Mouse (Mus musculus) embryonic stem cell, embryonic (primary cell): Measurements from ENCODE around the gene Acsf3.

Experiments
- CTCF ChIA-PET, 4 experiments: fragments of 300-600 bp in 2 of 4; fragments of 350-600 bp in 2 of 4; sonication (Branson Sonifier 250); formaldehyde crosslinking; loops; one replicate each; lab custom pipeline; 2022; ENCODE audit warnings: inconsistent platforms in 2 of 4; lab: Charles Lee
- POLR2A ChIA-PET, 4 experiments: fragments of 300-600 bp in 2 of 4; fragments of 350-600 bp in 2 of 4; sonication (Branson Sonifier 250); formaldehyde crosslinking; loops; one replicate each; lab custom pipeline; 2022; ENCODE audit warnings: antibody characterized with exemption in 4 of 4, inconsistent platforms in 1 of 4; lab: Charles Lee

The Acsf3 gene

GRCm38 (mm10) chr8:122824986-122825385 lies 49.7 kb downstream of the Acsf3 start:
- POLR2A ChIA-PET: interaction anchor here in 1 of 4 experiments (0.7 to 1.1 kb wide), 2 partner anchors 9 to 983 kb away, joined by 3 to 4 read pairs; no protein-coding TSS in a partner anchor
- CTCF ChIA-PET: interaction anchor here in 1 of 4 experiments (0.8 kb wide), 1 partner anchor 10 kb away, joined by 3 read pairs; no protein-coding TSS in a partner anchor

GRCm38 (mm10) chr8:122825408-122825807 lies 50.1 kb downstream of the Acsf3 start:
- CTCF ChIA-PET: no interaction called here
- POLR2A ChIA-PET: interaction anchor here in 1 of 4 experiments (1.1 kb wide), 1 partner anchor 9 kb away, joined by 3 read pairs; no protein-coding TSS in a partner anchor

GRCm38 (mm10) chr8:122829396-122829795 lies 54.1 kb downstream of the Acsf3 start:
- POLR2A ChIA-PET: no interaction called here
- CTCF ChIA-PET: no interaction called here

GRCm38 (mm10) chr8:122830349-122831061 lies 55.2 kb downstream of the Acsf3 start:
- CTCF ChIA-PET: interaction anchor here (0.5 to 1.4 kb wide), 20 partner anchors 9 to 629 kb away, joined by 3 to 17 read pairs (median 3); no protein-coding TSS in a partner anchor

GRCm38 (mm10) chr8:122834416-122834815 lies 59.1 kb downstream of the Acsf3 start:
- ChIA-PET CTCF (interaction anchor here (0.6 to 2.3 kb wide), 42 partner anchors 9 to 465 kb away, joined by 3 to 11 read pairs (median 4); partner anchors contain the start of genes Chmp1a (in 2 of the 4), Spata33 (in 2 of the 4), Galns (in 1 of the 4) and Trappc2l (in 1 of the 4)), POLR2A (interaction anchor here in 3 of 4 experiments (0.6 to 1.9 kb wide), 10 partner anchors 9 to 311 kb away, joined by 3 to 9 read pairs (median 3); partner anchors contain the start of genes Acsf3 (in 1 of the 3), Galns (in 1 of the 3) and Trappc2l (in 1 of the 3))

More at GRCm38 (mm10) chr8:122830349-122831061, 55.2 kb downstream of the Acsf3 start:
- POLR2A ChIA-PET: interaction anchor here in 3 of 4 experiments (0.6 to 1.3 kb wide), 4 partner anchors 10 to 218 kb away, joined by 3 read pairs; no protein-coding TSS in a partner anchor

- POLR2A ChIA-PET: interaction anchor here in 3 of 4 experiments (0.6 to 1.9 kb wide), 10 partner anchors 10 to 312 kb away, joined by 3 to 9 read pairs (median 3); partner anchors contain the start of genes Acsf3 (in 1 of the 3), Galns (in 1 of the 3) and Trappc2l (in 1 of the 3)
- CTCF ChIA-PET: interaction anchor here (0.6 to 2.3 kb wide), 45 partner anchors 9 to 1719 kb away, joined by 3 to 11 read pairs (median 3); partner anchors contain the start of genes Chmp1a (in 2 of the 4), Spata33 (in 2 of the 4), Foxc2 (in 1 of the 4) and Galns (in 1 of the 4)
These were observed 59.7 kb downstream of the Acsf3 start for GRCm38 (mm10) chr8:122834971-122835370.

GRCm38 (mm10) chr8:122836199-122836598 lies 60.9 kb downstream of the Acsf3 start:
- ChIA-PET CTCF (interaction anchor here (0.6 to 2.3 kb wide), 9 partner anchors 12 to 454 kb away, joined by 3 to 11 read pairs (median 3); partner anchors contain the start of gene Cdh15 (in 1 of the 4)), POLR2A (interaction anchor here in 2 of 4 experiments (0.6 to 1.9 kb wide), 3 partner anchors 229 to 314 kb away, joined by 3 to 8 read pairs (median 5); no protein-coding TSS in a partner anchor)

GRCm38 (mm10) chr8:122836696-122837095 lies 61.4 kb downstream of the Acsf3 start:
- ChIA-PET POLR2A (interaction anchor here in 3 of 4 experiments (0.6 to 1.7 kb wide), 7 partner anchors 13 to 314 kb away, joined by 3 to 5 read pairs (median 4); no protein-coding TSS in a partner anchor), CTCF (interaction anchor here in 1 of 4 experiments (0.7 to 2.0 kb wide), 6 partner anchors 11 to 1689 kb away, joined by 3 to 6 read pairs (median 3); partner anchors contain the start of gene Cdh15)

GRCm38 (mm10) chr8:122844161-122844560 lies 68.9 kb downstream of the Acsf3 start:
- ChIA-PET CTCF (interaction anchor here in 3 of 4 experiments (0.6 to 1.3 kb wide), 5 partner anchors 9 to 184 kb away, joined by 3 to 7 read pairs (median 3); no protein-coding TSS in a partner anchor), POLR2A (interaction anchor here in 1 of 4 experiments (1.1 to 1.5 kb wide), 2 partner anchors 13 to 281 kb away, joined by 3 read pairs; no protein-coding TSS in a partner anchor)

- ChIA-PET POLR2A (interaction anchor here in 1 of 4 experiments (1.1 kb wide), 1 partner anchor 199 kb away, joined by 3 read pairs; no protein-coding TSS in a partner anchor), CTCF (interaction anchor here in 2 of 4 experiments (0.6 to 1.2 kb wide), 2 partner anchors 11 to 265 kb away, joined by 3 to 9 read pairs; no protein-coding TSS in a partner anchor)
These were observed 70.4 kb downstream of the Acsf3 start for GRCm38 (mm10) chr8:122845662-122846061.

GRCm38 (mm10) chr8:122847829-122848561 lies 72.7 kb downstream of the Acsf3 start, which contains the start of gene Cdh15:
Gene Cdh15 (plus strand): TSS chr8:122847966.
- CTCF ChIA-PET: interaction anchor here in 1 of 4 experiments (1.0 to 1.2 kb wide), 2 partner anchors 11 to 13 kb away, joined by 3 read pairs; no protein-coding TSS in a partner anchor
- POLR2A ChIA-PET: interaction anchor here in 1 of 4 experiments (1.1 kb wide), 1 partner anchor 24 kb away, joined by 3 read pairs; no protein-coding TSS in a partner anchor

- ChIA-PET CTCF (interaction anchor here in 3 of 4 experiments (0.6 to 1.0 kb wide), 3 partner anchors 14 to 441 kb away, joined by 3 to 6 read pairs (median 3); no protein-coding TSS in a partner anchor), POLR2A (interaction anchor here in 2 of 4 experiments (0.6 to 1.5 kb wide), 3 partner anchors 12 to 768 kb away, joined by 4 to 5 read pairs (median 4); no protein-coding TSS in a partner anchor)
These were observed 74.0 kb downstream of the Acsf3 start for GRCm38 (mm10) chr8:122849152-122849910.

- CTCF ChIA-PET: no interaction called here
- POLR2A ChIA-PET: interaction anchor here in 1 of 4 experiments (0.7 to 0.8 kb wide), 2 partner anchors 8 to 39 kb away, joined by 3 to 5 read pairs; no protein-coding TSS in a partner anchor
These were observed 75.5 kb downstream of the Acsf3 start for GRCm38 (mm10) chr8:122850641-122851240.

- ChIA-PET POLR2A (no interaction called here), CTCF (no interaction called here)
These were observed 76.6 kb downstream of the Acsf3 start for GRCm38 (mm10) chr8:122851692-122852545.

GRCm38 (mm10) chr8:122852546-122852905 lies 77.2 kb downstream of the Acsf3 start:
- ChIA-PET CTCF (no interaction called here), POLR2A (no interaction called here)
